Mouse (Mus musculus) cortical plate, adult 2 months (tissue): ENCODE data around the gene C130032M10Rik.

ENCODE experiments used
- CTCF ChIP-seq: fragments of 200-500 bp; IDR thresholded peaks from 2 replicates; pipeline ENCODE4 v1.5.1; 2011; ENCODE audit warnings: mild to moderate bottlenecking, control low read depth, low read length; ENCODE audit not compliant: insufficient read depth; ENCODE audit errors: extremely low read depth
- POLR2A ChIP-seq: fragments of 200-500 bp; IDR thresholded peaks from 2 replicates; pipeline ENCODE4 v1.6.1; 2011; ENCODE audit warnings: mild to moderate bottlenecking, low read length, control low read depth; ENCODE audit not compliant: insufficient read depth; ENCODE audit errors: extremely low read depth

- TF ChIP-seq POLR2A (no peak), CTCF (no peak)
Measured at GRCm38 (mm10) chr9:114484771-114485170, 30.7 kb upstream of the C130032M10Rik start.
